Mouse (Mus musculus) CH12.LX (cell line): ENCODE results near the gene Gm37240.

ENCODE experiments used
- CTCF ChIP-seq, 2 experiments: IDR thresholded peaks in 1 of 2; conservative IDR thresholded peaks in 1 of 2; 2 replicates each; pipeline ENCODE4 v1.5.1; 2011 to 2012; ENCODE audit warnings: low read depth in 2 of 2, low read length in 2 of 2, improper control_type of control experiment in 1 of 2, inconsistent platforms in 1 of 2, mild to moderate bottlenecking in 1 of 2, moderate library complexity in 1 of 2
- EP300 ChIP-seq: IDR thresholded peaks from 2 replicates; pipeline ENCODE4 v1.6.1; 2011; ENCODE audit warnings: low read length, improper control_type of control experiment
- ETS1 ChIP-seq: conservative IDR thresholded peaks from 2 replicates; pipeline ENCODE4 v1.6.1; 2012; ENCODE audit warnings: low read depth, mild to moderate bottlenecking, inconsistent platforms, low read length, improper control_type of control experiment, moderate library complexity
- GABPA ChIP-seq: IDR thresholded peaks from 2 replicates; pipeline ENCODE4 v1.6.1; 2012; ENCODE audit warnings: low read depth, low read length, improper control_type of control experiment, inconsistent platforms; ENCODE audit not compliant: insufficient replicate concordance
- KAT2A ChIP-seq: IDR thresholded peaks from 2 replicates; pipeline ENCODE4 v1.6.1; 2012; ENCODE audit warnings: low read length, improper control_type of control experiment, inconsistent platforms; ENCODE audit not compliant: insufficient replicate concordance
- MAFK ChIP-seq: IDR thresholded peaks from 2 replicates; pipeline ENCODE4 v1.6.1; 2011; ENCODE audit warnings: low read length, improper control_type of control experiment; ENCODE audit not compliant: insufficient replicate concordance
- POLR2A ChIP-seq: IDR thresholded peaks from 2 replicates; pipeline ENCODE4 v1.6.1; 2011; ENCODE audit warnings: low read depth, mild to moderate bottlenecking, improper control_type of control experiment, low read length
- RCOR1 ChIP-seq: conservative IDR thresholded peaks from 2 replicates; pipeline ENCODE4 v1.6.1; 2012; ENCODE audit warnings: low read depth, mild to moderate bottlenecking, inconsistent platforms, low read length, improper control_type of control experiment
- SIN3A ChIP-seq: IDR thresholded peaks from 2 replicates; pipeline ENCODE4 v1.6.1; 2012; ENCODE audit warnings: low read length, improper control_type of control experiment, inconsistent platforms
- TBP ChIP-seq: conservative IDR thresholded peaks from 2 replicates; pipeline ENCODE4 v1.6.1; 2011; ENCODE audit warnings: low read depth, low read length, improper control_type of control experiment
- USF1 ChIP-seq: IDR thresholded peaks from 2 replicates; pipeline ENCODE4 v1.6.1; 2014; ENCODE audit warnings: low read depth, mild to moderate bottlenecking, inconsistent platforms, low read length, improper control_type of control experiment
- ZMIZ1 ChIP-seq: IDR thresholded peaks from 2 replicates; pipeline ENCODE4 v1.6.1; 2012; ENCODE audit warnings: low read depth, mild to moderate bottlenecking, inconsistent platforms, low read length, improper control_type of control experiment
- ZNF384 ChIP-seq: IDR thresholded peaks from 2 replicates; pipeline ENCODE4 v1.6.1; 2012; ENCODE audit warnings: low read depth, low read length, improper control_type of control experiment, inconsistent platforms

- TF ChIP-seq KAT2A (no peak), EP300 (no peak), MAFK (no peak), CTCF (conservative IDR thresholded peaks at IDR 0.05 in 1 of 2, IDR thresholded peaks at IDR 0.05 in 1 of 2; ENCODE audit: low read depth in 2 of 2, low read length in 2 of 2) (no peak), ZMIZ1 (no peak), POLR2A (no peak), ZNF384 (no peak), USF1 (no peak), GABPA (no peak), RCOR1 (no peak), ETS1 (no peak), SIN3A (no peak), TBP (no peak)
These were observed 862.3 kb downstream of the Gm37240 start for GRCm38 (mm10) chr3:85024817-85025705.
